8 mouse cellular contexts compared by ENCODE assay signal in genomic region chrX:51018786-51019179, GRCm38 (mm10). TPM values are rescaled to one million over a fixed set of nuclear protein-coding genes. Genes with fewer than 3 reads are reported as not detected.
DNase-seq lines count a peak whose midpoint lies in the region; ATAC-seq and TF ChIP-seq lines count a peak whose summit lies in the region.

No protein-coding gene starts in this region.

- peak overlapping the region; percentile 99 for H3K9ac ChIP-seq in ES-Bruce4 (ENCODE audit: low read depth, poor library complexity, severe bottlenecking)
- peak overlapping the region; percentile 73 for H3K9ac ChIP-seq in forebrain, embryonic 11.5 days (ENCODE audit: low read length)
- H3K9ac ChIP-seq in heart, embryonic 16.5 days (ENCODE audit: low read length): peak overlapping the region; percentile 87
- H3K9ac ChIP-seq in liver, postnatal 0 days (replicated peaks): peak overlapping the region; percentile 64
- H3K9ac ChIP-seq in neural tube, embryonic 15.5 days (replicated peaks): peak overlapping the region; percentile 64

- H3K4me2 ChIP-seq in forebrain, embryonic 11.5 days (ENCODE audit: low read depth, low read length, severe bottlenecking): peak overlapping the region; percentile 46
- H3K4me2 ChIP-seq in heart, embryonic 16.5 days (ENCODE audit: low read depth, low read length): peak overlapping the region; percentile 58
- H3K4me2 ChIP-seq in liver, postnatal 0 days (ENCODE audit: low read depth, low read length): peak overlapping the region; percentile 72
- H3K4me2 ChIP-seq in neural tube, embryonic 15.5 days: peak overlapping the region; percentile 60

- H3K9me3 ChIP-seq in ES-Bruce4 (replicated peaks; ENCODE audit: control insufficient read depth, insufficient read depth, low read length, poor library complexity, severe bottlenecking): no peaks in the 10 kb centered on the region
- no peaks in the 10 kb centered on the region for H3K9me3 ChIP-seq in forebrain, embryonic 11.5 days (ENCODE audit: control insufficient read depth, low read length)
- no peaks in the 10 kb centered on the region for H3K9me3 ChIP-seq in heart, embryonic 16.5 days (replicated peaks; ENCODE audit: control insufficient read depth, low read length)
- no peaks in the 10 kb centered on the region for H3K9me3 ChIP-seq in liver, postnatal 0 days (ENCODE audit: low read length)
- no peaks in the 10 kb centered on the region for H3K9me3 ChIP-seq in neural tube, embryonic 15.5 days (replicated peaks)

- DNase-seq in c-Kit-positive CD71-negative TER-119-negative erythroid progenitor cells, embryonic 14.5 days (ENCODE audit: low read depth): peak; percentile 57
- DNase-seq in forebrain, embryonic 11.5 days (ENCODE audit: low spot score): peak; percentile 80
- peak; percentile 76 to 82 for DNase-seq in kidney, postnatal 36 days
- DNase-seq in liver, postnatal 0 days: peak; percentile 79
- DNase-seq in testis, postnatal 10 days (ENCODE audit: low spot score): peak; percentile 73

- 26% methylated on average over 30 of the region's 32 CpGs for WGBS in forebrain, embryonic 11.5 days
- 14% methylated on average over 31 of the region's 32 CpGs for WGBS in heart, embryonic 16.5 days
- 14% methylated on average over 28 of the region's 32 CpGs for WGBS in liver, postnatal 0 days (ENCODE audit: insufficient replicate concordance)
- WGBS in neural tube, embryonic 15.5 days: 15% methylated on average over 30 of the region's 32 CpGs

- no peak for TF ChIP-seq POLR2A in ES-Bruce4 (IDR thresholded peaks at IDR 0.05; ENCODE audit: insufficient read depth, low read length)

- TF ChIP-seq CTCF in ES-Bruce4 (IDR thresholded peaks at IDR 0.05; ENCODE audit: low read depth, low read length): no peak
- TF ChIP-seq CTCF in liver, postnatal 0 days (IDR thresholded peaks at IDR 0.05; ENCODE audit: low read depth): no peak

- H3K36me3 ChIP-seq in ES-Bruce4 (ENCODE audit: control insufficient read depth, insufficient read depth, low read length, poor library complexity, severe bottlenecking): no peaks in the 10 kb centered on the region; the same call in 1 of the 2 replicates
- no peaks in the 10 kb centered on the region for H3K36me3 ChIP-seq in forebrain, embryonic 11.5 days (ENCODE audit: control insufficient read depth, insufficient read depth, low read length)
- H3K36me3 ChIP-seq in heart, embryonic 16.5 days (ENCODE audit: control insufficient read depth, insufficient read depth): 0 out of 2 replicates have a peak, but pooled peaks cover 4% of the 10 kb centered on the region
- no peaks in the 10 kb centered on the region for H3K36me3 ChIP-seq in liver, postnatal 0 days (replicated peaks; ENCODE audit: insufficient read depth, low read length)
- H3K36me3 ChIP-seq in neural tube, embryonic 15.5 days: no peaks in the 10 kb centered on the region

- no peak for TF ChIP-seq EP300 in ES-Bruce4 (IDR thresholded peaks at IDR 0.05; ENCODE audit: insufficient read depth, low read depth, low read length)
- TF ChIP-seq EP300 in liver, postnatal 0 days (IDR thresholded peaks at IDR 0.05; ENCODE audit: low read depth): no peak

- no peaks in the 10 kb centered on the region for H3K4me1 ChIP-seq in ES-Bruce4 (ENCODE audit: control insufficient read depth, insufficient read depth, low read length)
- H3K4me1 ChIP-seq in forebrain, embryonic 11.5 days (replicated peaks; ENCODE audit: control insufficient read depth, insufficient read depth, low read length): no peaks in the 10 kb centered on the region
- H3K4me1 ChIP-seq in heart, embryonic 16.5 days (ENCODE audit: control insufficient read depth, insufficient read depth, low read length): peaks cover 8% of the 10 kb centered on the region; the same call in 1 of the 2 replicates
- H3K4me1 ChIP-seq in liver, postnatal 0 days (ENCODE audit: insufficient read depth): 0 out of 2 replicates have a peak, but pooled peaks cover 2% of the 10 kb centered on the region
- H3K4me1 ChIP-seq in neural tube, embryonic 15.5 days: peaks cover 16% of the 10 kb centered on the region

- peak; percentile 88 for ATAC-seq in forebrain, embryonic 11.5 days (replicated peaks; ENCODE audit: low FRiP score)
- ATAC-seq in heart, embryonic 16.5 days (replicated peaks; ENCODE audit: extremely low read depth, insufficient read depth, low FRiP score): peak; percentile 72
- ATAC-seq in liver, postnatal 0 days: peak; percentile 89
- ATAC-seq in neural tube, embryonic 15.5 days (ENCODE audit: low FRiP score): peak; percentile 88

- H3K4me3 ChIP-seq in ES-Bruce4 (ENCODE audit: low read depth, low read length): peak overlapping the region; percentile 93
- H3K4me3 ChIP-seq in forebrain, embryonic 11.5 days (ENCODE audit: low read depth, low read length): peak overlapping the region; percentile 49
- H3K4me3 ChIP-seq in heart, embryonic 16.5 days (ENCODE audit: low read length): peak overlapping the region; percentile 64
- peak overlapping the region; percentile 51 for H3K4me3 ChIP-seq in liver, postnatal 0 days (ENCODE audit: low read depth, low read length)
- H3K4me3 ChIP-seq in neural tube, embryonic 15.5 days (replicated peaks): peak overlapping the region; percentile 53

- H3K27ac ChIP-seq in ES-Bruce4 (ENCODE audit: insufficient read depth, low read length): peak overlapping the region; percentile 86
- peak overlapping the region; percentile 86; the same call in 1 of the 2 replicates for H3K27ac ChIP-seq in forebrain, embryonic 11.5 days (ENCODE audit: low read depth, low read length)
- H3K27ac ChIP-seq in heart, embryonic 16.5 days (ENCODE audit: low read length): peak overlapping the region; percentile 98
- H3K27ac ChIP-seq in liver, postnatal 0 days (ENCODE audit: low read depth): peak overlapping the region; percentile 91
- H3K27ac ChIP-seq in neural tube, embryonic 15.5 days (replicated peaks): peak overlapping the region; percentile 91

- no peaks in the 10 kb centered on the region for H3K27me3 ChIP-seq in ES-Bruce4 (ENCODE audit: control insufficient read depth, insufficient read depth, low read length, poor library complexity, severe bottlenecking)
- H3K27me3 ChIP-seq in forebrain, embryonic 11.5 days (ENCODE audit: control insufficient read depth, insufficient read depth, low read length): no peaks in the 10 kb centered on the region
- no peaks in the 10 kb centered on the region for H3K27me3 ChIP-seq in heart, embryonic 16.5 days (ENCODE audit: control insufficient read depth, insufficient read depth, low read length)
- no peaks in the 10 kb centered on the region for H3K27me3 ChIP-seq in liver, postnatal 0 days (ENCODE audit: insufficient read depth, low read length)
- H3K27me3 ChIP-seq in neural tube, embryonic 15.5 days (replicated peaks): no peaks in the 10 kb centered on the region

RNA-seq across cellular contexts. Expression of gene Rap2c, which starts 1.0 kb away (rescaled TPM):
- 45.1 and 49.9 TPM in 2 replicates for polyA plus RNA-seq in ES-Bruce4 (2011; ENCODE audit: insufficient read depth, insufficient read length, low read depth, missing spikeins)
- polyA plus RNA-seq in forebrain, embryonic 11.5 days (2014; fragmentation: Nextera tagmentation; extraction: Ambion mirVana): 21.9 and 25.9 TPM in 2 replicates
- polyA plus RNA-seq in heart, embryonic 16.5 days (2015; fragmentation: Nextera tagmentation; extraction: Ambion mirVana): 12.8 and 13.4 TPM in 2 replicates
- 8.5 and 9.5 TPM in 2 replicates for polyA plus RNA-seq in liver, postnatal 0 days (2015; fragmentation: Nextera tagmentation; extraction: Ambion mirVana)
- polyA plus RNA-seq in neural tube, embryonic 15.5 days (2015; fragmentation: Nextera tagmentation; extraction: Ambion mirVana): 11.0 and 12.7 TPM in 2 replicates

Comparison
In these comparisons a context has a peak if more than half of its experiments do, and no peak if none do; other contexts are left out.
1. Peak in every context shown above with its lines: DNase-seq, ATAC-seq, H3K4me3 ChIP-seq and H3K27ac ChIP-seq.